Mouse (Mus musculus): ENCODE data around the gene Luc7l. TPM values are rescaled to one million over a fixed set of nuclear protein-coding genes. Genes with fewer than 3 reads are reported as not detected.
A peak's percentile ranks its signal among the peaks of the same experiment; 100 is the strongest.
"Not testable (repeated sequence)": the region's sequence is repeated elsewhere in the genome, so short reads cannot be mapped to it uniquely, and the experiment has no call there.

The Luc7l gene
- total and polyA plus RNA-seq, 3 experiments, result 58.4 to 59.2 TPM; not detected in 1

DNA sequence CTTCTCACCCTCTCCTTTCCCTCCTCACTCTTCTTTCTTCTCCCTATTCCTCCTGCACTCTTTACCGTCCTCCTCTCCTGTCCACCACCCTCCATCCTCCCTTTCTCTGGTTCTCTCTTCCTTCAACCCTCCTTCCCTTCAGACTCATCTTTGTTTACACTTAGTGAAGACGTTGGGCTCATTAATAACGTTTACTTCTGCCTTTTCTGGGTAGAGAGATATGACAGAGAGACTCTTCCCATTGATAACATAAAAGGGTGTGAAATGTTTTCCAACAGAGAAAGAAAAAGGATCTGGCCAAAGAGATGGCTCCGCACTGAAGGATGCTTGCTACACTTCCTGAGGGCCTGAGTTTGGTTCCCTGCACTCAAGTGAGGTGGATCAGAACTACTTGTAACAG, 36.8 kb downstream of the Luc7l start:
- no peaks in the 10 kb centered on the region for H3K79me2 ChIP-seq (ENCODE audit: control insufficient read depth, insufficient read depth, low read length, poor library complexity)
- H3K27ac ChIP-seq (ENCODE audit: control insufficient read depth, low read depth, low read length), result peak overlapping the region; percentile 60
- H3K4me1 ChIP-seq (ENCODE audit: control insufficient read depth in 1 of 2, insufficient read depth in 2 of 2, low read length in 2 of 2), result peaks cover 13 to 30% of the 10 kb centered on the region in 2 experiments
- H3K36me3 ChIP-seq (ENCODE audit: control insufficient read depth in 1 of 2, insufficient read depth in 2 of 2, low read length in 2 of 2), result peaks cover 5 to 24% of the 10 kb centered on the region in 2 experiments
- no peak overlapping the region for H3K9ac ChIP-seq (ENCODE audit: control insufficient read depth, low read depth, low read length, poor library complexity, severe bottlenecking)
- H3K9me3 ChIP-seq (replicated peaks; ENCODE audit: insufficient read depth, low read length), result no peaks in the 10 kb centered on the region
- DNase-seq (ENCODE audit: low read depth, low spot score), result peak; percentile 41
- TF ChIP-seq BHLHE40 (IDR thresholded peaks at IDR 0.05; ENCODE audit: borderline replicate concordance, low read depth, low read length) (no peak), ZC3H11A (IDR thresholded peaks at IDR 0.05; ENCODE audit: low read depth, low read length) (no peak), MEF2A (IDR thresholded peaks at IDR 0.05; ENCODE audit: extremely low read depth, insufficient replicate concordance, low read depth, low read length, poor library complexity, severe bottlenecking) (no peak), MAZ (IDR thresholded peaks at IDR 0.05; ENCODE audit: low read depth, low read length) (no peak), USF1 (IDR thresholded peaks at IDR 0.05; ENCODE audit: low read depth, low read length) (no peak), CHD2 (IDR thresholded peaks at IDR 0.05; ENCODE audit: low read length) (no peak), SMC3 (IDR thresholded peaks at IDR 0.05; ENCODE audit: low read depth, low read length) (no peak), MYB (IDR thresholded peaks at IDR 0.05; ENCODE audit: low read depth, low read length) (peak; percentile 85; the same call in 1 of the 2 replicates), ELF1 (IDR thresholded peaks at IDR 0.05; ENCODE audit: low read depth, low read length) (no peak), POLR2A (IDR thresholded peaks at IDR 0.05; ENCODE audit: control insufficient read depth in 1 of 2, insufficient read depth in 1 of 2, low read depth in 1 of 2, low read length in 2 of 2, poor library complexity in 1 of 2) (no peak), SIN3A (IDR thresholded peaks at IDR 0.05; ENCODE audit: low read length) (peak; percentile 54), GATA1 (IDR thresholded peaks at IDR 0.05; ENCODE audit: low read depth, low read length) (peak; percentile 57), MAFK (IDR thresholded peaks at IDR 0.05; ENCODE audit: borderline replicate concordance, low read depth, low read length) (no peak), TCF12 (IDR thresholded peaks at IDR 0.05; ENCODE audit: low read depth, low read length) (peak; percentile 62; the same call in 1 of the 2 replicates), EP300 (IDR thresholded peaks at IDR 0.05; ENCODE audit: low read depth in 1 of 2, low read length in 2 of 2) (peak; percentile 77 to 86), CTCF (IDR thresholded peaks at IDR 0.05 in 2 of 3, conservative IDR thresholded peaks at IDR 0.05 in 1 of 3; ENCODE audit: control insufficient read depth in 1 of 3, insufficient read depth in 1 of 3, low read depth in 2 of 3, low read length in 3 of 3, poor library complexity in 1 of 3, severe bottlenecking in 1 of 3) (no peak), ETS1 (IDR thresholded peaks at IDR 0.05; ENCODE audit: low read depth, low read length) (peak; percentile 64)
- no peaks in the 10 kb centered on the region for H3K27me3 ChIP-seq (ENCODE audit: control insufficient read depth in 1 of 2, insufficient read depth in 2 of 2, low read length in 2 of 2)
- no peak overlapping the region for H3K4me3 ChIP-seq (ENCODE audit: control insufficient read depth in 1 of 2, insufficient read depth in 1 of 2, low read depth in 2 of 2, low read length in 2 of 2)

DNA sequence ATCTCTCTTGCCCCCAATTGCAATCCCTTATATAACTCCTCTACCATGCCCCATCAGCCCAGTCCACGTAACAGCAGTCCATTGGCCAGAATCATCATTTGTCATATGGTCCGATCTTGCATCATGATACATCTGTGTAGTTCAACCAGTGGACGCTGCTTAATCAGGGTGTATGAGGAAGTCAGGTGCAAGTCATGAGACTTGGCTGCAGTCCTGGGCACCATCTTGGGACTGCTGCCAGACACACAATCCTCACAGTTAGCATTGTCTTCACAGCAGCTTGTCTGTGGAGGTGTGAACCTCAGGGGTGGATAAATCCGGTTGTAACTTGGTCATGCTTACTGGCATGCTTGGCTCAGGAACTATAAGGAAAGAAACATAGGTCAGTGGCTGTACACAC, 45.6 kb downstream of the Luc7l start:
- H3K9me3 ChIP-seq (replicated peaks; ENCODE audit: insufficient read depth, low read length); H3K36me3 ChIP-seq (ENCODE audit: control insufficient read depth in 1 of 2, insufficient read depth in 2 of 2, low read length in 2 of 2); H3K4me1 ChIP-seq (ENCODE audit: control insufficient read depth in 1 of 2, insufficient read depth in 2 of 2, low read length in 2 of 2); H3K9ac ChIP-seq (ENCODE audit: control insufficient read depth, low read depth, low read length, poor library complexity, severe bottlenecking); H3K27me3 ChIP-seq (ENCODE audit: control insufficient read depth in 1 of 2, insufficient read depth in 2 of 2, low read length in 2 of 2); H3K79me2 ChIP-seq (ENCODE audit: control insufficient read depth, insufficient read depth, low read length, poor library complexity); H3K4me3 ChIP-seq (ENCODE audit: control insufficient read depth in 1 of 2, insufficient read depth in 1 of 2, low read depth in 2 of 2, low read length in 2 of 2): not testable (repeated sequence)
- peak overlapping the region; percentile 36 for H3K27ac ChIP-seq (ENCODE audit: control insufficient read depth, low read depth, low read length)
- peak; percentile 15; the same call in 1 of the 2 replicates for TF ChIP-seq GATA1 (IDR thresholded peaks at IDR 0.05; ENCODE audit: low read depth, low read length)
- TF ChIP-seq USF2 (IDR thresholded peaks at IDR 0.05; ENCODE audit: borderline replicate concordance in 1 of 2, insufficient read depth in 1 of 2, low read depth in 1 of 2, low read length in 2 of 2), result 0 out of 4 replicates have a peak, but pooled peaks of 1 of the 2 experiments have one; percentile 22
- peak; percentile 86 for TF ChIP-seq ETS1 (IDR thresholded peaks at IDR 0.05; ENCODE audit: low read depth, low read length)
- peak; percentile 65 for TF ChIP-seq USF1 (IDR thresholded peaks at IDR 0.05; ENCODE audit: low read depth, low read length)
- peak; percentile 21; the same call in 1 of the 2 replicates for TF ChIP-seq TCF12 (IDR thresholded peaks at IDR 0.05; ENCODE audit: low read depth, low read length)
- TF ChIP-seq BHLHE40 (IDR thresholded peaks at IDR 0.05; ENCODE audit: borderline replicate concordance, low read depth, low read length), result peak; percentile 93
- 0 out of 2 replicates have a peak, but pooled peaks have one; percentile 10 for TF ChIP-seq TBP (IDR thresholded peaks at IDR 0.05; ENCODE audit: low read depth, low read length)
- TF ChIP-seq MYB (IDR thresholded peaks at IDR 0.05; ENCODE audit: low read depth, low read length), result peak; percentile 26; the same call in 1 of the 2 replicates
- peak; percentile 44 to 62 for TF ChIP-seq EP300 (IDR thresholded peaks at IDR 0.05; ENCODE audit: low read depth in 1 of 2, low read length in 2 of 2)
- 0 out of 2 replicates have a peak, but pooled peaks have one; percentile 33 for TF ChIP-seq MAX (IDR thresholded peaks at IDR 0.05; ENCODE audit: low read length)
- DNase-seq (ENCODE audit: low read depth, low spot score), result peak; percentile 88

Measured in MEL (cell line).